Mouse (Mus musculus): ENCODE measurements at regions not wholly inside any gene's neighbourhood (a gene's known extent, or its start where the extent isn't known, plus 50 kb on each side); places are given as distances from the start of the nearest gene placed in this dataset.

GRCm38 (mm10) chr5:37980692-37981091 lies 57.9 kb upstream of the Stx18 start:
- no peak for DNase-seq (ENCODE audit: low spot score in 2 of 2)

DNA sequence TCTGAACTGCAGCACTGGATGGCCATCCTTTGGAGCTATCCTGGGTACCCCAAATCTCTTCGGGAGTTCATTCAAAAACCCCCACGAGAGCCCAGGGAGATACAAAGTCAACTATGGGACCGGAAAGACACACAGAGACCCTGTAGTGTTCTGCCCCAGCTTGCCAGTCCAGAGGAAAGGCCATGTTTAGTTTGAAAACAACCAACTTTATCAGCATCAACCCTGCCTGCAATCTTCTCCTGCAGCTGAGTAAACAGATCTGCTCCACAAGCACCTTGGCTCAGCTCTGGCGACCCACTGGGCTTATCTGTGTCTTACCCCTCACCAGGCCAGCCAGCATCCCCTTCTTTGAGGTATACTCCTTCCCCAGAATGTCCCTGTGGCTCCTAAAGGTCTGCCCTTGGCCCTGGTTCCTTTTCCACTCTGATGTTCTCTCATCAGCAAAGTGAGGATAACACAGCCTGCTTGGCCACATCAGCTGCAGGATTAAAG lies 61.6 kb upstream of the Stx18 start:
- DNase-seq (ENCODE audit: low spot score in 2 of 2), result no peak

DNA sequence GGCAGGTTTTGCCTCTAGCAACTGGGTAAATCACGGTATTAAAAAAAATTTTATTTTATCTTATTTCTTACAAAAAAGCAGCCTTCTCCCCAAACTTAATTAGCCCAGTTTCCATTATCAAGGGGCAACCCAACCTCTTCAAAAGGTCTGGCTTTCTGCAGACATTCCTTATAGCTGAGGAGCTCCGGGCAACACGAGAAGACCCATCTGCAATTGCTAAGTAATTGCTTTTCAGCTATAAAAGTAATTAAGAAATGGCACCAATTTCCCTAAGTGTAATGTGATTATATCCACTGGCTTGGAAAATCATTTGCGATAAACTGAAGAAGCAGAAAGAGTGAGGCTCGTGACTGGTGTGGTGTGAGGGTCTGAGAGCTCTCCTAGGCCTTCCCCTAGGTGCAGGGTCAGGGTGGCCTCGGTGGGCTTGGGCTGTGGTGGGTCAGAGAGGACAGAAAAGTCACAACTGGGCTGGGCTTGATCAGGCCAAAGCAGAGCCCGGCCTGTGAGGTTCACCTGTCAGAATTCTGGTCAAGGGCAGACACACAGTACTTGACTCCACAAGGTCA lies 65.5 kb upstream of the Stx18 start:
- DNase-seq (ENCODE audit: low spot score in 2 of 2), result no peak

- no peak for DNase-seq (ENCODE audit: low spot score in 2 of 2)
Measured at GRCm38 (mm10) chr5:37971724-37972123, 66.8 kb upstream of the Stx18 start.

GRCm38 (mm10) chr5:37968596-37968995 lies 69.9 kb upstream of the Stx18 start:
- no peak for DNase-seq (ENCODE audit: low spot score in 2 of 2)

DNA sequence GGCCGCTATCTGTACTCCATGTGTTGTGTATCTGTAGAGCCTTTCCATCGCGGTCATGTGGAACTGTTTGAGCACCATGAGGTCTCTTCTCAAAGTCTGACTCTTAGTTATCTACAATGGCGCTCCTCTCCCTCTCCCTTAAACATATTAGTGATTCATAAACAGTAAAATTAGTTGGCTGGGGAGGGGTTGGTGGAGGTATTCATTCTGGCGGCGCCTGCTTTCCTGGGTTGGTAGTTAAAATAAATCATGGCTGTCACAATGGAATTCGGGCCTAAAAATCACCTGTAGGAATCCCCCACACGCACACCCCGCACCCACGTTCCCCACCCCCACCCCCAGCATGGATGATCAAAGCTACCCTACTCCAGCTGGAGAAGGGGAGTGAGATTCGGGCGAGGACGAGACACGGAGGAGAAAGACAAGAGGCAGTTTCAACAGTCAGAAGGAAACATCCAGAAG lies 70.6 kb upstream of the Stx18 start:
- no peak for DNase-seq (ENCODE audit: low spot score in 2 of 2)

- DNase-seq (ENCODE audit: low spot score in 2 of 2), result no peak
Measured at GRCm38 (mm10) chr5:37967106-37967913, 71.2 kb upstream of the Stx18 start.

DNA sequence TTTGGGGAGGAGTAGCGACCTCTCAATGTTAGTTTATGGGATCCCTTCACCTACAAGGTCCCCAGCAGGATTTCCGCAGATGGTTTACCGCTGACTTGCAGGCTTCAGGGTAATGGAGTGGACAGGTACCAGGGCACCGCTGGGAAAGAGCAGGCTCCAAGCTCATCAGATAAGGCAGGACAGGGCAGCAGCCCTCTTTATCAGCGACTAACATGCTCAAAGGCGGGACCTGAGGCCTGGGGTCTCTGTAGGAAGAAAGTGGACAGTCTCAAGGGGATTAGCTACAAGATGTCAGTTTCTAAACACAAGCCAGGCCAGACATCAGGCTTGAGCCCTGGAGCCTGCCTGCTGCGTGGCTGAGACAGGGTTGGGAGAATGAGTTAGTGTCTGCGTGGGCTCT lies 74.9 kb upstream of the Stx18 start:
- no peak for DNase-seq (ENCODE audit: low spot score in 2 of 2)

DNA sequence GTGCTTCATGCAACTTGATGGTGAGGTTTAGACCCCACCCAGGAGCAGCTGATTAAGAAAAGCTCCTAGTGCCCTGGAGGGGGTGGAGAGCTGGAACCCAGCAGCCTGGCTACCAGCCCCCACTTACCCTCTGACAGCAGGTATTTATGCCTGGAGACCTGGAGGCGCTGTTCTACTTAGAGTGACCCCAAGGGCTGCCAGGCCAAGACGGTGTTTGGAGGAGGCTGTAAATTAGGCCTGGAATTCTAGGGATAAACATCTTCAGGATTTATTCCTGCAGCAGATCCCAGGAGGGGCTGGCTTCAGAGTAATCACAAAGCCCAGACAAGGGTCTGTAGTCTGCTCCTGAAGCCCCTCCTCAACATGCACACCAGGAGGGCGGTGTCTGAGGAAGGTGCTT lies 76.0 kb upstream of the Stx18 start:
- no peak for DNase-seq (ENCODE audit: low spot score in 2 of 2)

- DNase-seq (ENCODE audit: low spot score in 2 of 2), result no peak
Measured at GRCm38 (mm10) chr5:37960216-37960615, 78.3 kb upstream of the Stx18 start.

- no peak for DNase-seq (ENCODE audit: low spot score in 2 of 2)
Measured at GRCm38 (mm10) chr5:37952096-37952495, 86.4 kb upstream of the Stx18 start.

DNA sequence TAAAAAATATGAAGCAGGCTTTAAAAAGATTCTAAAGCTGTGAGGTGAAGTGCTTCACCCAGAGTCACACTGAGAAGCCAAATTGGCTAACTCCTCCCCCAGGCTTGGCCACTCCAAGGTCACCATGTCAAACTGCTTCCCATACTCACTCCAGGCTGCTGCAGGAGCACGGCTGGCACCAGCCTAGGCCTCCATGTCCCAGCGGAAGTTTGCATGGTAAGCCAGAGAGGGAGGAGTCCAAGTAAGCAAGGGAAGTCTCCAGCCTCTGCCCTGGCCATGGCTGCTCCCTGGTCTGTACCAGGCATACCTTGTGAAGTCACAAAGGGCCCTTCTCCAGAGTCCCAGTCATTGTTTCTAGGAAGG lies 105.8 kb upstream of the Stx18 start:
- peak; percentile 6 to 13 for DNase-seq (ENCODE audit: low spot score in 2 of 2)

GRCm38 (mm10) chr5:37932086-37932759 lies 106.3 kb upstream of the Stx18 start:
- no peak for DNase-seq (ENCODE audit: low spot score in 2 of 2)

DNA sequence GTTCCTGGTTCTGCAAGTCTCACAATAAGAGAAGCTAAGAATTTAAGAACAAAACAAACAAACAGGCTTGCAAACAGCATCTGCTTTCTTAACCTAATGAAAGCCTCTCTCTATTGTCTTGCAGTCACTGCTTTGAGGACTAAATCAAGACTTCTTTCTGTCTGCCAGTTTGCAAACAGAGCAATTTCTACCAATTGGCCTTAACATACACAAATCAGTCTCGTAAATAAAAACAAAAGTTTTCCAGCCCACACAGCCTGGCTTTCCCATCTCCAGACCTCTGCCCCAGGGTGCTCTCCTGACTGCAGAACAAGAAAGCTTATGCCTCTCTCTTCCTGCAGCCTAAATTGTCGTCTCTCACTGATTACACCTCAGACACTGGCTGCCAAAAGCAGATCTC lies 96.1 kb upstream of the Msx1 start:
- no peak for DNase-seq (ENCODE audit: low spot score in 2 of 2)

DNA sequence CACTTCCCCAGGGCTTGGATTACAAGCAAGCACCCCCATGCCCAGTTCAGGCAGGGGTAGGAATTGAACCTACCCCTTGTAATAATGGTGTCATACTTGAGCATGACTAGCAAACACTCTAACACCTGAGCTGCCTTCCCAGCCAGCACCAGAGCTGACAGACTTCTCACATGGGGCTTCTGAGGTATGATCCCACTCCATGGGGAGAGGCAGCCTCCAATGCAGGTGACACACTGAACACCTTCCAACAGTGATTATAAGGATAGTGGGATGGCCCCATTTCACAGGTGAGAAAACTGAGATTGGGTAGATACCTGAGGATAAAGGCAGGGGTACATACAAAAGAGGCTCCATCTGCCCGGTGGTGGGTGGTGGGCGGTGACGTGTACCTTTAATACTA lies 94.7 kb upstream of the Msx1 start:
- DNase-seq (ENCODE audit: low spot score in 2 of 2), result no peak

- no peak for DNase-seq (ENCODE audit: low spot score in 2 of 2)
Measured at GRCm38 (mm10) chr5:37918001-37918707, 93.8 kb upstream of the Msx1 start.

- no peak for DNase-seq (ENCODE audit: low spot score in 2 of 2)
Measured at GRCm38 (mm10) chr5:37917161-37917560, 92.8 kb upstream of the Msx1 start.

DNA sequence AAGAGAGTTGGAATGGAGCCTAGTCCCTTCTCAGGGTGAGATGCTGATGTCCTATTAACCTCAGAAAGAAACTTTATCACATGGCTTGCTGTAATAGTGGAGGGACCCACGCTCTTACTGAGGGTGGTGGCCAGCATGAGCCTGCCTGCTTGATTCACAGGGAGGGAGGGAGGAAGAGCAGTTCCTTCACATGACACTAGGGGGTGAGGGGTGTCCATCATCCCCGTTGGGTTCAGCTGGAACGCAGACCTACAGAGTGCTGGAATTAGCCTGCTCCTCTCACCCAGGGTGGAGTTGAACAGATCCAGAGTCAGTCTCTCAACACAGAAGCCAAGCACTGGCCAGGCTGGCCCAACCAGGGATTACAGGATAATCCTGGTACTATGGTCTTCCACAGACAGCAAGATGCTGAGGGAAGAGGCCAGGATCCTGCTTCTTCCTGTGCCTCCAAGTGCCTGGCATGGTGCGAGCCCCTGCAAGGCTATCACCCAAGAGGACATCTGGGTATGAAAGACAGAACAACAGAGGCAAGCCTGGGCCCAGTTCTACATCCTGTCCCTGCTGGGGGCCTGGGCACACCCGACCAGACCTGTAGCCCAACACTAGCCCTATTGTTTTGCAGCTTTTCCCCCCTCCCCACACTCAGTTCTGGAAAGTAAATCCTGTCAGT lies 80.4 kb upstream of the Msx1 start:
- no peak for DNase-seq (ENCODE audit: low spot score in 2 of 2)

- DNase-seq (ENCODE audit: low spot score in 2 of 2), result no peak
Measured at GRCm38 (mm10) chr5:37903861-37904260, 79.5 kb upstream of the Msx1 start.

DNA sequence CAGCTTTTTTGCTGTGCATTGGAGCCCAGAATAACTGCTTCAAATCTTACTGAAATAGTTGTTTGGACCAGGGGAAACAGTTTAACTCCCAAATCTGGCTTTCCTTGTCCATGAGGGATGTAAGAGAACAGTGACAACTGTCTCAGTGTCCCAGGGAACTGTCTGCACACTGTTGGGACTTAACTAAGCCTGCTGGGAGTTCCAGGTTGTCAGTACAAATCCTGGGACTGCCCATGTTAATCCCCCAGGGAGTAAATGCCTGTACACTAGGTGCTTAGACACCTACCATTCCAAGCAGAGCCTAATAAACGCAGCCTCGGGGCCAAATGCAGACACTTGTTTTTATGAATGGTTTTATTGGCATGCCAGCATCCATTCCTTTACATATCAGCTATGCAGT lies 78.4 kb upstream of the Msx1 start:
- no peak for DNase-seq (ENCODE audit: low spot score in 2 of 2)

DNA sequence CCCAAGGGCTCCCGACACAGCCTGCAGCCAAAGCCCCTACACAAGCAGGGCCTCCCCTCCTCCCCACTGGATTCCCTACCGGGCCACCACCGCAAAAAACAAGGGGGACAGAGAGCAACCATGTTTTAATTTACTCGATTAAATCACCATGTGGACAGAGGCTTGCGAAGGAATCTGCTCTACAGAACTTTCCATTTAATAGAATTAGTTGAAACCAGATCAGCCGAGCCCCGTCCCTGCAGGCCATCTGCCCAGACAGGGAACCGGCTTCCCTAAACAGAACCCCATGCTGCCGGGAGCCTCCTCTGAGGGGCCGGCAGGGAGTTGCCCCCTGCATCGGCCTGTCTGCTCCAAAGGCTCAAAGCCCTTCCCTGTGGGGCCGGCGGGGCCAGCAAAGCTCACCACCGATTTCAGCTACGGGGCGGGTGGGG lies 77.5 kb upstream of the Msx1 start:
- DNase-seq (ENCODE audit: low spot score in 2 of 2), result no peak
